Mouse (Mus musculus) G1E (cell line): ENCODE results near the gene Trim38. TPM values are rescaled to one million over a fixed set of nuclear protein-coding genes. Genes with fewer than 3 reads are reported as not detected.

Experiments
- ATAC-seq: 2 replicates; pipeline ENCODE4 v1.8.0; 2016; ENCODE audit warnings: mild to moderate bottlenecking; ENCODE audit not compliant: insufficient number of reproducible peaks, poor library complexity, low FRiP score, severe bottlenecking; ENCODE audit errors: extremely low read depth
- DNase-seq: peaks from one replicate; pipeline ENCODE4 v3.0.0; 2012; ENCODE audit warnings: low spot score
- H3K27me3 ChIP-seq: 2 replicates; pipeline ENCODE4 v1.6.1; 2012; ENCODE audit warnings: mild to moderate bottlenecking, low read length, inconsistent platforms; ENCODE audit not compliant: insufficient read depth
- H3K36me3 ChIP-seq: replicated peaks from 2 replicates; pipeline ENCODE3; 2012; ENCODE audit warnings: mild to moderate bottlenecking, inconsistent platforms
- H3K4me1 ChIP-seq: 2 replicates; pipeline ENCODE4 v1.6.1; 2012; ENCODE audit warnings: low read depth, low read length, inconsistent platforms, mixed read lengths; ENCODE audit not compliant: insufficient read depth
- H3K4me3 ChIP-seq: 2 replicates; pipeline ENCODE4 v1.5.1; 2012; ENCODE audit warnings: low read depth, mild to moderate bottlenecking, inconsistent platforms, low read length, moderate library complexity, mixed read lengths
- H3K9me3 ChIP-seq: replicated peaks from 2 replicates; pipeline ENCODE4 v1.6.1; 2012; ENCODE audit warnings: inconsistent platforms
- CTCF ChIP-seq: IDR thresholded peaks from 2 replicates; pipeline ENCODE4 v1.5.1; 2012; ENCODE audit warnings: low read depth, low read length, inconsistent platforms, mixed read lengths
- GATA1 ChIP-seq: IDR thresholded peaks from 2 replicates; pipeline ENCODE4 v1.6.1; 2012; ENCODE audit warnings: borderline replicate concordance, low read length, inconsistent platforms, mixed read lengths
- GATA2 ChIP-seq: IDR thresholded peaks from 2 replicates; pipeline ENCODE4 v1.6.1; 2012; ENCODE audit warnings: low read depth, low read length, inconsistent platforms, borderline replicate concordance
- POLR2AphosphoS5 ChIP-seq: IDR thresholded peaks from 2 replicates; pipeline ENCODE4 v1.6.1; 2012; ENCODE audit warnings: low read depth, low read length, inconsistent platforms; ENCODE audit not compliant: insufficient replicate concordance
- TAL1 ChIP-seq: conservative IDR thresholded peaks from 2 replicates; pipeline ENCODE4 v1.6.1; 2012; ENCODE audit warnings: low read depth, low read length, inconsistent platforms, mixed read lengths
- polyA plus RNA-seq: library from polyadenylated mRNA; stranded (reverse); fragments of >175 nt; gene quantifications from 2 replicates; pipeline ENCODE4 v1.2.3, GENCODE M21; 2012
- total RNA-seq, 2 experiments: library from RNA; stranded (forward) in 1 of 2; stranded (reverse) in 1 of 2; fragments of 200-1000 nt in 1 of 2; fragments of >200 nt in 1 of 2; fragmentation: Nextera tagmentation in 1 of 2; gene quantifications; 2 replicates each; pipeline ENCODE4 v1.2.3; 2014 to 2017

Trim38 gene
- total and polyA plus RNA-seq, 3 experiments: 0.27 TPM; not detected in 2

DNA sequence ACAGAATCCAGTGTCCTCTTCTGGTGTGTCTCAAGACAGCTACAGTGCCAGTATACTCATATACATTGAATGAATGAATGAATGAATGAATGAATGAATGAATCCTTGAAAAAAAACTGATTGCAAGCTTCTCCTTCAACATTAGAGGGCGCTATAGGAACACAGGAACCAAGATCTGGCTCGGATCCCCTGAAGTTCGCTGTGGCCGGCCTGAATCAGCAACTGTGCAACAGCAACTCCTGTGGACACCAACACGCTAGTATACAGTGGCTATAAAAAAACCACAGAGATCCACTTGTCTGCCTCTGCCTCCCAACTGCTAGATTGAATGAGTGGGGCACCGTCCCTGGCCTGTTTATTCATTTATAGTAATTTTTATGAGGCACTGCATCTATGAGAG lies 63.3 kb downstream of the Trim38 start:
- ATAC-seq (no peak), DNase-seq (no peak)
- Histone ChIP-seq H3K9me3 (no peaks in the 10 kb centered on the region), H3K36me3 (no peaks in the 10 kb centered on the region), H3K27me3 (no peaks in the 10 kb centered on the region; the same call in 1 of the 2 replicates), H3K4me1 (no peaks in the 10 kb centered on the region), H3K4me3 (no peak overlapping the region)
- TF ChIP-seq POLR2AphosphoS5 (no peak), CTCF (no peak), GATA2 (no peak), TAL1 (no peak), GATA1 (no peak)

DNA sequence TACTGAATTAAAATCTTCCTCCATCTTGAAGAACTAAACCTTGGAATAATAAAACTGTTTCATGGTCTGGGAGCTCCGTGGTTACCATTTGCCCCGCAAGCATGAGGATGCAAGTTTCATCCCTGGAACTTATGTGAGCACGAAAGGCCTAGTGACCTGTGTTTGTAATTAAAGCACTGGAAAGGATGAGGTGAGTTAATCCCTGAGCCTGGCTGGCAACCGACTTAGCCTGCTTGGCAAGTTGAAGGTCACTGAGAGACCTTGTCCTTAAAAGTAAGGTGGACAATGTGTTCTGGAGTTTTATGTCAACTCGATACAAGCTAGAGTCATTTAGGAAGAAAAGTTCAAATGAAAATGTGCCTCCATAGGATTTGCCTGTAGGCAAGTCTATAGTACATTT lies 65.1 kb downstream of the Trim38 start:
- H3K4me1 ChIP-seq: no peaks in the 10 kb centered on the region
- H3K36me3 ChIP-seq: no peaks in the 10 kb centered on the region
- TF ChIP-seq GATA2 (no peak), POLR2AphosphoS5 (no peak), GATA1 (no peak), CTCF (no peak), TAL1 (no peak)
- peaks cover 3% of the 10 kb centered on the region for H3K27me3 ChIP-seq
- H3K4me3 ChIP-seq: no peak overlapping the region
- DNase-seq (no peak), ATAC-seq (no peak)
- no peaks in the 10 kb centered on the region for H3K9me3 ChIP-seq

DNA sequence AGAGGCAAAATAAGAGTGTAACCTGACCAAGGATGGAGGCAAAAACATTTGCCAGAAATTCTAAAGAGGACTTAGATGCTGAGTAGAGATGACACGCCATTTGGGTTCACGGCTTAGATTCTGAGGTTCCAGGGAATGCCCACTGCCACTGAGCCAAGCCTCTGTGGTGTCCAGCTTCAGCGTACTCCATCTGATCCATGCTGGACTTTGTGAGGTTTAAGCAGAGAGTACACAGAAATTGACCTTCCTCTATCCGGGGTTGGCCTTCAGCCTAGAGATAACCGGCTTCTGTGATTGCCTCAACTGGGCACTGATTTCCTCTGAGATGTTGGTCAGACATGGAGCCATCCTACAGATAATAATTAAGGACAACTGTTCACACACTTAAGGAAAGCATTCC lies 66.9 kb downstream of the Trim38 start:
- DNase-seq (no peak), ATAC-seq (no peak)
- Histone ChIP-seq H3K36me3 (no peaks in the 10 kb centered on the region), H3K4me3 (no peak overlapping the region), H3K9me3 (no peaks in the 10 kb centered on the region), H3K4me1 (no peaks in the 10 kb centered on the region), H3K27me3 (peaks cover 3% of the 10 kb centered on the region; the same call in 1 of the 2 replicates)
- TF ChIP-seq POLR2AphosphoS5: no peak
- TF ChIP-seq GATA1: no peak
- no peak for TF ChIP-seq TAL1
- no peak for TF ChIP-seq CTCF
- no peak for TF ChIP-seq GATA2

GRCm38 (mm10) chr13:23839308-23839707 lies 69.6 kb downstream of the Trim38 start, which contains the start of gene Slc17a3:
Gene Slc17a3, plus strand, starts transcription at chr13:23839434.
- no peaks in the 10 kb centered on the region for H3K9me3 ChIP-seq
- H3K4me3 ChIP-seq: no peak within 1 kb of the TSS
- no peaks in the 10 kb centered on the region for H3K4me1 ChIP-seq
- DNase-seq (no peak), ATAC-seq (no peak)
- TF ChIP-seq GATA1: no peak
- H3K27me3 ChIP-seq: peaks cover 3% of the 10 kb centered on the region; the same call in 1 of the 2 replicates
- H3K36me3 ChIP-seq: no peaks in the 10 kb centered on the region

Other genes starting within 250 kb of the Trim38 start
Only the 20 nearest of the 37 such genes appear.
- gene Hist1h2be, start 148.8 kb upstream of the Trim38 start, total RNA-seq (2014; fragmentation: Nextera tagmentation): 27.7 and 30.2 TPM in 2 replicates
- 110 and 153 TPM in 2 replicates for gene Hist1h2be, start 148.8 kb upstream of the Trim38 start, total RNA-seq (2017)
- 0.56 and 3.5 TPM in 2 replicates for gene Hist1h2be, start 148.8 kb upstream of the Trim38 start, polyA plus RNA-seq
- gene Hist1h1e, start 147.4 kb upstream of the Trim38 start, total RNA-seq (2014; fragmentation: Nextera tagmentation): 1,109 and 1,273 TPM in 2 replicates
- 215 and 254 TPM in 2 replicates for gene Hist1h1e, start 147.4 kb upstream of the Trim38 start, total RNA-seq (2017)
- 4.0 and 18.2 TPM in 2 replicates for gene Hist1h1e, start 147.4 kb upstream of the Trim38 start, polyA plus RNA-seq
- gene Hist1h2ac, start 86.0 kb upstream of the Trim38 start, total RNA-seq (2014; fragmentation: Nextera tagmentation): 5.1 and 6.4 TPM in 2 replicates
- gene Hist1h2ac, start 86.0 kb upstream of the Trim38 start, total RNA-seq (2017): 54.4 and 93.5 TPM in 2 replicates
- gene Hist1h2ac, start 86.0 kb upstream of the Trim38 start, polyA plus RNA-seq: 1.1 and 3.8 TPM in 2 replicates
- gene Hist1h2bc, start 85.7 kb upstream of the Trim38 start, total RNA-seq (2014; fragmentation: Nextera tagmentation): 62.5 and 102 TPM in 2 replicates
- gene Hist1h2bc, start 85.7 kb upstream of the Trim38 start, total RNA-seq (2017): 387 and 479 TPM in 2 replicates
- 8.5 and 11.3 TPM in 2 replicates for gene Hist1h2bc, start 85.7 kb upstream of the Trim38 start, polyA plus RNA-seq
- not detected in 2 replicates for gene Hist1h1t, start 74.1 kb upstream of the Trim38 start, total RNA-seq (2014; fragmentation: Nextera tagmentation)
- gene Hist1h1t, start 74.1 kb upstream of the Trim38 start, total RNA-seq (2017): 0.16 and 0.29 TPM in 2 replicates
- not detected in 2 replicates for gene Hist1h1t, start 74.1 kb upstream of the Trim38 start, polyA plus RNA-seq
- gene Hist1h4c, start 71.5 kb upstream of the Trim38 start, total RNA-seq (2014; fragmentation: Nextera tagmentation): 89.9 and 123 TPM in 2 replicates
- gene Hist1h4c, start 71.5 kb upstream of the Trim38 start, total RNA-seq (2017): 238 and 240 TPM in 2 replicates
- 2.2 and 9.8 TPM in 2 replicates for gene Hist1h4c, start 71.5 kb upstream of the Trim38 start, polyA plus RNA-seq
- not detected in 2 replicates for gene Hfe, start 59.1 kb upstream of the Trim38 start, total RNA-seq (2014; fragmentation: Nextera tagmentation)
- gene Hfe, start 59.1 kb upstream of the Trim38 start, total RNA-seq (2017): 0.16 TPM in 1 of 2 replicates, not detected in the other
- gene Hfe, start 59.1 kb upstream of the Trim38 start, polyA plus RNA-seq: not detected in 2 replicates
- gene Hist1h1c, start 31.1 kb upstream of the Trim38 start, total RNA-seq (2014; fragmentation: Nextera tagmentation): 471 and 514 TPM in 2 replicates
- 589 and 623 TPM in 2 replicates for gene Hist1h1c, start 31.1 kb upstream of the Trim38 start, total RNA-seq (2017)
- 10.5 and 25.6 TPM in 2 replicates for gene Hist1h1c, start 31.1 kb upstream of the Trim38 start, polyA plus RNA-seq
- 759 and 936 TPM in 2 replicates for gene Hist1h3c, start 24.3 kb upstream of the Trim38 start, total RNA-seq (2014; fragmentation: Nextera tagmentation)
- gene Hist1h3c, start 24.3 kb upstream of the Trim38 start, total RNA-seq (2017): 437 and 629 TPM in 2 replicates
- 8.6 and 19.8 TPM in 2 replicates for gene Hist1h3c, start 24.3 kb upstream of the Trim38 start, polyA plus RNA-seq
- 444 and 466 TPM in 2 replicates for gene Hist1h2bb, start 23.2 kb upstream of the Trim38 start, total RNA-seq (2014; fragmentation: Nextera tagmentation)
- 1,704 and 1,978 TPM in 2 replicates for gene Hist1h2bb, start 23.2 kb upstream of the Trim38 start, total RNA-seq (2017)
- 4.3 and 32.5 TPM in 2 replicates for gene Hist1h2bb, start 23.2 kb upstream of the Trim38 start, polyA plus RNA-seq
- 535 and 541 TPM in 2 replicates for gene Hist1h2ab, start 18.8 kb upstream of the Trim38 start, total RNA-seq (2014; fragmentation: Nextera tagmentation)
- gene Hist1h2ab, start 18.8 kb upstream of the Trim38 start, total RNA-seq (2017): 1,062 and 1,423 TPM in 2 replicates
- 24.2 and 62.4 TPM in 2 replicates for gene Hist1h2ab, start 18.8 kb upstream of the Trim38 start, polyA plus RNA-seq
- gene Hist1h3b, start 17.6 kb upstream of the Trim38 start, total RNA-seq (2014; fragmentation: Nextera tagmentation): 745 and 817 TPM in 2 replicates
- 955 and 1,281 TPM in 2 replicates for gene Hist1h3b, start 17.6 kb upstream of the Trim38 start, total RNA-seq (2017)
- gene Hist1h3b, start 17.6 kb upstream of the Trim38 start, polyA plus RNA-seq: 5.7 and 22.8 TPM in 2 replicates
- 272 and 301 TPM in 2 replicates for gene Hist1h4b, start 12.9 kb upstream of the Trim38 start, total RNA-seq (2014; fragmentation: Nextera tagmentation)
- gene Hist1h4b, start 12.9 kb upstream of the Trim38 start, total RNA-seq (2017): 2,655 and 2,848 TPM in 2 replicates
- gene Hist1h4b, start 12.9 kb upstream of the Trim38 start, polyA plus RNA-seq: 6.6 and 21.7 TPM in 2 replicates
- gene Hist1h4a, start 8.7 kb upstream of the Trim38 start, total RNA-seq (2014; fragmentation: Nextera tagmentation): 408 and 465 TPM in 2 replicates
- gene Hist1h4a, start 8.7 kb upstream of the Trim38 start, total RNA-seq (2017): 867 and 973 TPM in 2 replicates
- gene Hist1h4a, start 8.7 kb upstream of the Trim38 start, polyA plus RNA-seq: 12.0 and 53.5 TPM in 2 replicates
- 261 and 263 TPM in 2 replicates for gene Hist1h3a, start 7.5 kb upstream of the Trim38 start, total RNA-seq (2014; fragmentation: Nextera tagmentation)
- gene Hist1h3a, start 7.5 kb upstream of the Trim38 start, total RNA-seq (2017): 139 and 203 TPM in 2 replicates
- 5.3 and 8.2 TPM in 2 replicates for gene Hist1h3a, start 7.5 kb upstream of the Trim38 start, polyA plus RNA-seq
- gene Hist1h1a, start 6.2 kb upstream of the Trim38 start, total RNA-seq (2014; fragmentation: Nextera tagmentation): 351 and 375 TPM in 2 replicates
- gene Hist1h1a, start 6.2 kb upstream of the Trim38 start, total RNA-seq (2017): 1,895 and 1,917 TPM in 2 replicates
- 0.90 and 1.9 TPM in 2 replicates for gene Hist1h1a, start 6.2 kb upstream of the Trim38 start, polyA plus RNA-seq
- not detected in 2 replicates for gene Slc17a2, start 37.1 kb downstream of the Trim38 start, total RNA-seq (2014; fragmentation: Nextera tagmentation)
- 0.06 and 0.11 TPM in 2 replicates for gene Slc17a2, start 37.1 kb downstream of the Trim38 start, total RNA-seq (2017)
- not detected in 2 replicates for gene Slc17a2, start 37.1 kb downstream of the Trim38 start, polyA plus RNA-seq
- gene Slc17a3, start 69.5 kb downstream of the Trim38 start, total RNA-seq (2014; fragmentation: Nextera tagmentation): not detected in 2 replicates
- gene Slc17a3, start 69.5 kb downstream of the Trim38 start, total RNA-seq (2017): 0.06 and 0.22 TPM in 2 replicates
- gene Slc17a3, start 69.5 kb downstream of the Trim38 start, polyA plus RNA-seq: not detected in 2 replicates
- not detected in 2 replicates for gene Slc17a1, start 97.8 kb downstream of the Trim38 start, total RNA-seq (2014; fragmentation: Nextera tagmentation)
- 0.82 and 1.1 TPM in 2 replicates for gene Slc17a1, start 97.8 kb downstream of the Trim38 start, total RNA-seq (2017)
- not detected in 2 replicates for gene Slc17a1, start 97.8 kb downstream of the Trim38 start, polyA plus RNA-seq
- gene Slc17a4, start 145.1 kb downstream of the Trim38 start, total RNA-seq (2014; fragmentation: Nextera tagmentation): not detected in 2 replicates
- 0.17 and 0.27 TPM in 2 replicates for gene Slc17a4, start 145.1 kb downstream of the Trim38 start, total RNA-seq (2017)
- not detected in 2 replicates for gene Slc17a4, start 145.1 kb downstream of the Trim38 start, polyA plus RNA-seq